Mouse (Mus musculus) MEL (cell line): ENCODE data around the gene Phf8. TPM values are rescaled to one million over a fixed set of nuclear protein-coding genes. Genes with fewer than 3 reads are reported as not detected.

ENCODE experiments used
- DNase-seq: peaks from one replicate; pipeline ENCODE4 v3.0.0; 2011; ENCODE audit warnings: low read depth, low spot score
- H3K27ac ChIP-seq: 2 replicates; pipeline ENCODE4 v1.5.1; 2012; ENCODE audit warnings: low read depth, mild to moderate bottlenecking, control low read depth, low read length, moderate library complexity; ENCODE audit not compliant: control insufficient read depth
- H3K27me3 ChIP-seq, 2 experiments: fragments of 150-350 bp in 1 of 2; sonication (generic) in 1 of 2; 2 replicates each; pipeline ENCODE4 v1.6.1; 2012; ENCODE audit warnings: low read length in 2 of 2, mild to moderate bottlenecking in 2 of 2, improper control_type of control experiment in 1 of 2, moderate library complexity in 1 of 2; ENCODE audit not compliant: insufficient read depth in 2 of 2, control insufficient read depth in 1 of 2
- H3K36me3 ChIP-seq, 2 experiments: 2 replicates each; pipeline ENCODE4 v1.6.1; 2012 to 2014; ENCODE audit warnings: low read length in 2 of 2, improper control_type of control experiment in 1 of 2, inconsistent platforms in 1 of 2, mild to moderate bottlenecking in 1 of 2; ENCODE audit not compliant: insufficient read depth in 2 of 2, control insufficient read depth in 1 of 2
- H3K4me1 ChIP-seq, 2 experiments: fragments of 150-350 bp in 1 of 2; sonication (generic) in 1 of 2; 2 replicates each; pipeline ENCODE4 v1.6.1; 2012; ENCODE audit warnings: low read length in 2 of 2, improper control_type of control experiment in 1 of 2, mild to moderate bottlenecking in 1 of 2; ENCODE audit not compliant: insufficient read depth in 2 of 2, control insufficient read depth in 1 of 2
- H3K4me3 ChIP-seq, 2 experiments: fragments of 150-350 bp in 1 of 2; sonication (generic) in 1 of 2; 2 replicates each; pipeline ENCODE4 v1.5.1; 2012; ENCODE audit warnings: low read depth in 2 of 2, low read length in 2 of 2, mild to moderate bottlenecking in 2 of 2, moderate library complexity in 2 of 2, control low read depth in 1 of 2, improper control_type of control experiment in 1 of 2; ENCODE audit not compliant: control insufficient read depth in 1 of 2, insufficient read depth in 1 of 2
- H3K79me2 ChIP-seq: 2 replicates; pipeline ENCODE4 v1.6.1; 2012; ENCODE audit warnings: mild to moderate bottlenecking, low read length, moderate library complexity; ENCODE audit not compliant: control insufficient read depth, poor library complexity, insufficient read depth
- H3K9ac ChIP-seq: 2 replicates; pipeline ENCODE4 v1.6.1; 2012; ENCODE audit warnings: low read depth, mild to moderate bottlenecking, control low read depth, low read length, moderate library complexity; ENCODE audit not compliant: control insufficient read depth, poor library complexity, severe bottlenecking
- H3K9me3 ChIP-seq: fragments of 150-350 bp; sonication (generic); replicated peaks from 2 replicates; pipeline ENCODE4 v1.6.1; 2012; ENCODE audit warnings: mild to moderate bottlenecking, low read length, improper control_type of control experiment, moderate library complexity; ENCODE audit not compliant: insufficient read depth
- BHLHE40 ChIP-seq: IDR thresholded peaks from 2 replicates; pipeline ENCODE4 v1.6.1; 2012; ENCODE audit warnings: low read depth, mild to moderate bottlenecking, inconsistent platforms, low read length, improper control_type of control experiment, borderline replicate concordance
- E2F4 ChIP-seq: IDR thresholded peaks from 2 replicates; pipeline ENCODE4 v1.6.1; 2011; ENCODE audit warnings: low read depth, low read length, improper control_type of control experiment, borderline replicate concordance
- GABPA ChIP-seq: IDR thresholded peaks from 2 replicates; pipeline ENCODE4 v1.6.1; 2012; ENCODE audit warnings: low read depth, mild to moderate bottlenecking, inconsistent platforms, low read length, improper control_type of control experiment, moderate library complexity
- GATA1 ChIP-seq: IDR thresholded peaks from 2 replicates; pipeline ENCODE4 v1.6.1; 2011; ENCODE audit warnings: low read depth, low read length, improper control_type of control experiment
- MEF2A ChIP-seq: IDR thresholded peaks from 2 replicates; pipeline ENCODE4 v1.6.1; 2014; ENCODE audit warnings: low read depth, mild to moderate bottlenecking, inconsistent platforms, low read length, improper control_type of control experiment; ENCODE audit not compliant: poor library complexity, insufficient replicate concordance, severe bottlenecking; ENCODE audit errors: extremely low read depth
- MYB ChIP-seq: IDR thresholded peaks from 2 replicates; pipeline ENCODE4 v1.6.1; 2011; ENCODE audit warnings: mild to moderate bottlenecking, low read depth, low read length, improper control_type of control experiment
- MYC ChIP-seq: IDR thresholded peaks from 2 replicates; pipeline ENCODE4 v1.6.1; 2011; ENCODE audit warnings: low read depth, mild to moderate bottlenecking, low read length, improper control_type of control experiment, moderate library complexity
- POLR2A ChIP-seq, 2 experiments: IDR thresholded peaks; 2 replicates each; pipeline ENCODE4 v1.6.1; 2011 to 2012; ENCODE audit warnings: low read length in 2 of 2, mild to moderate bottlenecking in 2 of 2, control low read depth in 1 of 2, improper control_type of control experiment in 1 of 2, low read depth in 1 of 2, moderate library complexity in 1 of 2; ENCODE audit not compliant: control insufficient read depth in 1 of 2, insufficient read depth in 1 of 2, poor library complexity in 1 of 2
- RCOR1 ChIP-seq: IDR thresholded peaks from 2 replicates; pipeline ENCODE4 v1.6.1; 2012; ENCODE audit warnings: low read depth, mild to moderate bottlenecking, inconsistent platforms, low read length, improper control_type of control experiment
- USF1 ChIP-seq: IDR thresholded peaks from 2 replicates; pipeline ENCODE4 v1.6.1; 2014; ENCODE audit warnings: low read depth, mild to moderate bottlenecking, inconsistent platforms, low read length, improper control_type of control experiment, moderate library complexity
- USF2 ChIP-seq, 2 experiments: IDR thresholded peaks; 2 replicates each; pipeline ENCODE4 v1.6.1; 2011 to 2012; ENCODE audit warnings: improper control_type of control experiment in 2 of 2, low read length in 2 of 2, borderline replicate concordance in 1 of 2, inconsistent platforms in 1 of 2, low read depth in 1 of 2, mild to moderate bottlenecking in 1 of 2; ENCODE audit not compliant: insufficient read depth in 1 of 2
- ZC3H11A ChIP-seq: IDR thresholded peaks from 2 replicates; pipeline ENCODE4 v1.6.1; 2012; ENCODE audit warnings: low read depth, mild to moderate bottlenecking, inconsistent platforms, low read length, improper control_type of control experiment
- ZNF384 ChIP-seq: IDR thresholded peaks from 2 replicates; pipeline ENCODE4 v1.6.1; 2012; ENCODE audit warnings: low read depth, mild to moderate bottlenecking, inconsistent platforms, low read length, improper control_type of control experiment
- polyA plus RNA-seq, 2 experiments: library from polyadenylated mRNA; stranded (reverse) in 1 of 2; unstranded in 1 of 2; fragments of >175 nt in 1 of 2; fragments of >200 nt in 1 of 2; gene quantifications; 2 replicates each; pipeline versions ENCODE4 v1.2.1 to v1.2.4; 2012; ENCODE audit warnings: low replicate concordance in 2 of 2, low read depth in 1 of 2; ENCODE audit not compliant: insufficient read length in 2 of 2, insufficient read depth in 1 of 2, missing spikeins in 1 of 2
- total RNA-seq: library from RNA; depleted of rRNA; stranded (reverse); fragments of 300-350 nt; gene quantifications from 2 replicates; pipeline ENCODE4 v1.2.3, GENCODE M21; 2012; rRNA removed

Phf8 gene
- total and polyA plus RNA-seq, 3 experiments: 13.6 to 132 (median 31.8) TPM

DNA sequence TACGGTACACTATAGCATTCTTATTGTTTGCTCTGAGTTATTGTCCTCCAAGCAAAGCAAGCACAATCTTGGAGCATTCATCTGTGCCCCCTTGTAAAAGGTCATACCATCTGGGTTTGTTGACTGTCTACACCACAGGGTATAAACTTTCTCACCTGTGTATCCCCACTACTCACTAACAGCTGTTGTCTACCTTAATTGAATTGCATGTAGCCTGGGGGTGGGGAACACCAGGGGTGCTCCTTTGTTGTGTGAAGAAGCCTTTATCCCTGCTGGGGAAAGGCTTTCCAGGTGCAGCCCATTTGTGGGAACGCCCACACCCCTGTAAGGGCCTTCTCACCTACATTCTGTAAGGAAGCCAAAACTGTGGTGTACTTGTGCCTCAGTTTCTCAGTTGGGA, 133.3 kb downstream of the Phf8 start:
- no peaks in the 10 kb centered on the region for H3K27me3 ChIP-seq
- H3K27ac ChIP-seq: no peak overlapping the region
- H3K4me3 ChIP-seq: no peak overlapping the region
- DNase-seq: no peak
- TF ChIP-seq USF2 (IDR thresholded peaks at IDR 0.05; ENCODE audit: borderline replicate concordance in 1 of 2, insufficient read depth in 1 of 2, low read depth in 1 of 2, low read length in 2 of 2) (no peak), RCOR1 (no peak), E2F4 (no peak), GABPA (no peak), POLR2A (IDR thresholded peaks at IDR 0.05; ENCODE audit: control insufficient read depth in 1 of 2, insufficient read depth in 1 of 2, low read depth in 1 of 2, low read length in 2 of 2, poor library complexity in 1 of 2) (no peak), BHLHE40 (no peak)
- TF ChIP-seq, all 39 proteins: peak for 0
- no peaks in the 10 kb centered on the region for H3K9me3 ChIP-seq
- no peak overlapping the region for H3K9ac ChIP-seq
- no peaks in the 10 kb centered on the region for H3K79me2 ChIP-seq
- no peaks in the 10 kb centered on the region for H3K36me3 ChIP-seq
- no peaks in the 10 kb centered on the region for H3K4me1 ChIP-seq

GRCm38 (mm10) chrX:151674492-151675171, 154.2 kb downstream of the Phf8 start:
- TF ChIP-seq ZNF384 (no peak), BHLHE40 (no peak), ZC3H11A (no peak), MEF2A (no peak), MYC (no peak), GATA1 (no peak), MYB (no peak), USF1 (no peak)
- no peak for DNase-seq
- no peak overlapping the region for H3K4me3 ChIP-seq
- H3K9me3 ChIP-seq: no peaks in the 10 kb centered on the region
- H3K27ac ChIP-seq: no peak overlapping the region
- no peaks in the 10 kb centered on the region for H3K79me2 ChIP-seq
- H3K4me1 ChIP-seq: no peaks in the 10 kb centered on the region
- no peaks in the 10 kb centered on the region for H3K36me3 ChIP-seq
- no peak overlapping the region for H3K9ac ChIP-seq
- no peaks in the 10 kb centered on the region; a peak in 1 of 4 replicates for H3K27me3 ChIP-seq

Other genes with a start within 250 kb of the Phf8 start
- 7.6 TPM in 2 replicates for gene Fam120c, start 176.5 kb upstream of the Phf8 start, total RNA-seq
- gene Fam120c, start 176.5 kb upstream of the Phf8 start, polyA plus RNA-seq: 10 to 100 TPM; 12.5 to 35.3 TPM